Mouse (Mus musculus) liver, embryonic 13.5 days (tissue): Measurements from ENCODE around the gene Gm6588. TPM values are rescaled to one million over a fixed set of nuclear protein-coding genes. Genes with fewer than 3 reads are reported as not detected.

Experiments
- ATAC-seq: fragments of 200-750 bp; cut with Nextera tagmentation; 2 replicates; pipeline ENCODE4 v1.8.0; 2017; ENCODE audit warnings: low read depth, mild to moderate bottlenecking, moderate number of reproducible peaks, moderate library complexity
- DNase-seq: peaks from one replicate; pipeline ENCODE4 v3.0.0; 2022
- H3K27ac ChIP-seq: fragments of 300-500 bp; sonication (generic); 2 replicates; pipeline ENCODE4 v1.5.1; 2015; ENCODE audit warnings: moderate library complexity, mild to moderate bottlenecking, inconsistent platforms
- H3K27me3 ChIP-seq: fragments of 300-500 bp; sonication (generic); 2 replicates; pipeline ENCODE4 v1.6.1; 2015; ENCODE audit warnings: mild to moderate bottlenecking, inconsistent platforms
- H3K36me3 ChIP-seq: fragments of 300-500 bp; sonication (generic); 2 replicates; pipeline ENCODE4 v1.6.1; 2015; ENCODE audit warnings: mild to moderate bottlenecking, inconsistent platforms
- H3K4me1 ChIP-seq: fragments of 300-500 bp; sonication (generic); replicated peaks from 2 replicates; pipeline ENCODE4 v1.6.1; 2015; ENCODE audit warnings: inconsistent platforms
- H3K4me2 ChIP-seq: fragments of 300-500 bp; sonication (generic); 2 replicates; pipeline ENCODE4 v1.6.1; 2015; ENCODE audit warnings: inconsistent platforms, mild to moderate bottlenecking, moderate library complexity
- H3K4me3 ChIP-seq: fragments of 300-500 bp; sonication (generic); replicated peaks from 2 replicates; pipeline ENCODE4 v1.5.1; 2015; ENCODE audit warnings: mild to moderate bottlenecking, inconsistent platforms
- H3K9ac ChIP-seq: fragments of 300-500 bp; sonication (generic); 2 replicates; pipeline ENCODE4 v1.6.1; 2015; ENCODE audit warnings: mild to moderate bottlenecking, inconsistent platforms
- H3K9me3 ChIP-seq: fragments of 300-500 bp; sonication (generic); replicated peaks from 2 replicates; pipeline ENCODE4 v1.6.1; 2016; ENCODE audit warnings: inconsistent platforms
- WGBS: fragments of 180-500 bp; shearing (Covaris S2); methylation state at CpG from one replicate; pipeline ENCODE4 v1.1.7; 2015; ENCODE audit not compliant: insufficient replicate concordance; 5-methylcytosine and 5-hydroxymethylcytosine counted together
- polyA plus RNA-seq: library from polyadenylated mRNA; unstranded; fragments of >200 nt; fragmentation: Nextera tagmentation; extraction: Ambion mirVana; gene quantifications from 2 replicates; pipeline ENCODE4 v1.2.1, GENCODE M21; 2015

Gm6588 gene
- polyA plus RNA-seq, 1 experiment from 2014 or later: not detected

GRCm38 (mm10) chr5:112498921-112499917 lies 50.0 kb downstream of the Gm6588 start:
- ATAC-seq: peak; percentile 87

GRCm38 (mm10) chr5:112499918-112500682 lies 50.9 kb downstream of the Gm6588 start:
- Histone ChIP-seq H3K4me2 (no peak overlapping the region), H3K27ac (no peak overlapping the region), H3K4me1 (peaks cover 12% of the 10 kb centered on the region; the same call in 1 of the 2 replicates), H3K9me3 (no peaks in the 10 kb centered on the region), H3K27me3 (no peaks in the 10 kb centered on the region), H3K4me3 (no peak overlapping the region), H3K36me3 (no peaks in the 10 kb centered on the region), H3K9ac (no peak overlapping the region)
- no peak for DNase-seq
- 60% methylated on average over 8 of the region's 8 CpGs for WGBS
- no peak for ATAC-seq

More at GRCm38 (mm10) chr5:112498921-112499917, 50.0 kb downstream of the Gm6588 start:
- Histone ChIP-seq H3K4me1 (peaks cover 12% of the 10 kb centered on the region; the same call in 1 of the 2 replicates), H3K36me3 (no peaks in the 10 kb centered on the region), H3K27ac (peak overlapping the region; percentile 25; the same call in 1 of the 2 replicates), H3K4me2 (peak overlapping the region; percentile 19; the same call in 1 of the 2 replicates), H3K9me3 (no peaks in the 10 kb centered on the region), H3K9ac (0 out of 2 replicates have a peak overlapping the region, but pooled peaks have one; percentile 4), H3K4me3 (no peak overlapping the region), H3K27me3 (no peaks in the 10 kb centered on the region)
- no peak for DNase-seq
- 43% methylated on average over 13 of the region's 13 CpGs for WGBS

Other genes starting within 250 kb of the Gm6588 start
- gene Cryba4, start 196.9 kb upstream of the Gm6588 start, polyA plus RNA-seq: 0.33 and 0.60 TPM in 2 replicates
- gene Crybb1, start 193.6 kb upstream of the Gm6588 start, polyA plus RNA-seq: 0.23 and 0.30 TPM in 2 replicates
- gene Tpst2, start 172.7 kb upstream of the Gm6588 start, polyA plus RNA-seq: 35.4 and 36.0 TPM in 2 replicates
- gene Tfip11, start 123.1 kb upstream of the Gm6588 start, polyA plus RNA-seq: 14.1 and 15.7 TPM in 2 replicates
- gene Srrd, start 106.4 kb upstream of the Gm6588 start, polyA plus RNA-seq: 15.8 and 20.2 TPM in 2 replicates
- 12.1 and 13.4 TPM in 2 replicates for gene Hps4, start 106.3 kb upstream of the Gm6588 start, polyA plus RNA-seq
- 0.08 and 0.38 TPM in 2 replicates for gene Gm6583, start 93.4 kb upstream of the Gm6588 start, polyA plus RNA-seq
- gene Asphd2, start 54.6 kb upstream of the Gm6588 start, polyA plus RNA-seq: 0.30 and 0.46 TPM in 2 replicates
- gene Sez6l, start 127.8 kb downstream of the Gm6588 start, polyA plus RNA-seq: 0.05 and 0.06 TPM in 2 replicates